Mouse (Mus musculus) limb, embryonic 12.5 days (tissue): ENCODE results near the gene Pou2f1. TPM values are rescaled to one million over a fixed set of nuclear protein-coding genes. Genes with fewer than 3 reads are reported as not detected.

Source experiments
- ATAC-seq: fragments of 200-750 bp; cut with Nextera tagmentation; 2 replicates; pipeline ENCODE4 v1.8.0; 2017; ENCODE audit warnings: low read depth, moderate TSS enrichment; ENCODE audit not compliant: insufficient number of reproducible peaks, insufficient read depth, low FRiP score, low TSS enrichment
- H3K27ac ChIP-seq: fragments of 300-500 bp; sonication (generic); 2 replicates; pipeline ENCODE4 v1.5.1; 2016; ENCODE audit warnings: mild to moderate bottlenecking, moderate library complexity
- H3K27me3 ChIP-seq: fragments of 300-500 bp; sonication (generic); 2 replicates; pipeline ENCODE4 v1.6.1; 2016; ENCODE audit warnings: mild to moderate bottlenecking, moderate library complexity
- H3K36me3 ChIP-seq: fragments of 300-500 bp; sonication (generic); 2 replicates; pipeline ENCODE4 v1.6.1; 2016; ENCODE audit warnings: mild to moderate bottlenecking, moderate library complexity
- H3K4me1 ChIP-seq: fragments of 300-500 bp; sonication (generic); replicated peaks from 2 replicates; pipeline ENCODE4 v1.6.1; 2016
- H3K4me2 ChIP-seq: fragments of 300-500 bp; sonication (generic); 2 replicates; pipeline ENCODE4 v1.6.1; 2016; ENCODE audit warnings: mild to moderate bottlenecking, moderate library complexity
- H3K4me3 ChIP-seq: fragments of 300-500 bp; sonication (generic); replicated peaks from 2 replicates; pipeline ENCODE4 v1.5.1; 2016; ENCODE audit warnings: mild to moderate bottlenecking
- H3K9ac ChIP-seq: fragments of 300-500 bp; sonication (generic); replicated peaks from 2 replicates; pipeline ENCODE4 v1.6.1; 2016; ENCODE audit warnings: mild to moderate bottlenecking, moderate library complexity
- H3K9me3 ChIP-seq: fragments of 300-500 bp; sonication (generic); 2 replicates; pipeline ENCODE4 v1.6.1; 2016; ENCODE audit warnings: mild to moderate bottlenecking, moderate library complexity
- WGBS: fragments of 180-500 bp; shearing (Covaris S2); methylation state at CpG from one replicate; pipeline ENCODE4 v1.1.7; 2016; 5-methylcytosine and 5-hydroxymethylcytosine counted together
- polyA plus RNA-seq: library from polyadenylated mRNA; unstranded; fragments of >200 nt; fragmentation: Nextera tagmentation; extraction: Ambion mirVana; gene quantifications from 2 replicates; pipeline ENCODE4 v1.2.1, GENCODE M21; 2016

Gene Pou2f1
- polyA plus RNA-seq, 1 experiment from 2014 or later = 18.5 TPM

DNA sequence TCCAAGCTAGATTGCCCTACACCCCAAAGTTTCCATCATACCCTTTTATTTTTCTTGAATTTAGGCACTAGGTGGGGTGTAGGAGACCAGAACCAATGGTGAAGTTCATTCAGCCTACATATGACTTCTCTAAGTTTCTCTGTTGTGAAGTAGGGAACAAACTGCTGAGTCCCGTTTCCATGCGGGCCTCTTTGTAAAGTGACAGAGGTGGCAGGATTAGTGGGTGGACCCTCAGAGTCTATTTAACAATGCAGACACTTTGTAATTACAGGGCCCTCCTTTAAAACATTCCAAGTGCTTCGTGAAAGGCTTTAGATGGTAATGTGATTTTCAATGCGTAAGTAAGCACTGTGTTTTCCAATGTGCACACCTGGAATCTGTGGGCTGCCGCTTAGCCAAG is 32.6 kb upstream of the Pou2f1 start:
- H3K4me3 ChIP-seq = no peak overlapping the region

DNA sequence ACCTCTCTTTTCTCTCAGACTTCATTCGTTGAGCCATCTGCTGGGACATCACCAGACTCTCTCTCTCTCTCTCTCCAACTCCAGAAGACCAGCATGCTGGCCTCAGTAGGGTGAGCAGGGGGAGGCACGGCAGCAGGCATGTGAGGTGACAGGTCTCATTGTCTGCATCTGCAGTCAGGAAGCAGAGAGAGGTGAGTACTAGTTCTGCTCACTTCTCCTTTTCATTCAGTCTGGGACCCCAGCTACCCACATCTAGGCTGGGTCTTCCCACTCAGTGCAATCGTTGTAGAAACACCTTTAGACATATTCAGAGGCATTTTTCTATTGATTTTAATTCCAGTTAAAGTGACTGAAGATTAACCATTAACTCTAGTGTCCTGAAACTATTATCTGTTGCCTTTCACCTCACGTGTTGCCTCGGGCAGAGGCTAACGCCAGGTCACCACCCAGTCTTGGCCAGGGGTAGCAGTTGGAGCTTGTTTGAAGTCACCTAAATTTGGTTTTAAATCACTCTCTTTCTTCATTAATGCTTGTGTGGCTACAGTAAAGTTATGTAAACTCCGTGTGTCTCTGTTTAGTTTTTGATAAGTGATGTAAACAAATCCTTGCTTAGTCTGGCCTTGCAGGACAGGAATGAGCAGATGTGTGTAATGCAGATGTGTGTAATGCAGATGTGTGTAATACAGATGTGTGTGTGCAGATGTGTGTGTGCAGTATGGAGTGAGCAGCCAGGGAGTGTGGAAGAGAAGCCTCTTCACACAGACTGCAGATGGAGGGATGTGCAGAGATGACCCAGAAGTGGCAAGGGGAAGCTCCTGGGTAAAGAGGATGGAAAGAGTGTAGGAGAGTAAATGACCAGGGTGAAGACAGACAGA is 29.4 kb upstream of the Pou2f1 start:
- WGBS = 57% methylated on average over 7 of the region's 7 CpGs
- Histone ChIP-seq H3K4me3 (no peak overlapping the region), H3K4me2 (no peak overlapping the region), H3K9ac (no peak overlapping the region), H3K27ac (no peak overlapping the region), H3K36me3 (no peaks in the 10 kb centered on the region), H3K4me1 (peaks cover 13% of the 10 kb centered on the region), H3K27me3 (no peaks in the 10 kb centered on the region), H3K9me3 (no peaks in the 10 kb centered on the region)
- ATAC-seq = no peak

More for the DNA sequence above, 32.6 kb upstream of the Pou2f1 start:
- no peak for ATAC-seq
- no peaks in the 10 kb centered on the region for H3K9me3 ChIP-seq
- H3K9ac ChIP-seq = no peak overlapping the region
- H3K27me3 ChIP-seq = no peaks in the 10 kb centered on the region
- H3K4me2 ChIP-seq = no peak overlapping the region
- 18% methylated on average over 5 of the region's 5 CpGs for WGBS
- no peaks in the 10 kb centered on the region for H3K36me3 ChIP-seq
- no peak overlapping the region for H3K27ac ChIP-seq
- peaks cover 13% of the 10 kb centered on the region for H3K4me1 ChIP-seq

DNA sequence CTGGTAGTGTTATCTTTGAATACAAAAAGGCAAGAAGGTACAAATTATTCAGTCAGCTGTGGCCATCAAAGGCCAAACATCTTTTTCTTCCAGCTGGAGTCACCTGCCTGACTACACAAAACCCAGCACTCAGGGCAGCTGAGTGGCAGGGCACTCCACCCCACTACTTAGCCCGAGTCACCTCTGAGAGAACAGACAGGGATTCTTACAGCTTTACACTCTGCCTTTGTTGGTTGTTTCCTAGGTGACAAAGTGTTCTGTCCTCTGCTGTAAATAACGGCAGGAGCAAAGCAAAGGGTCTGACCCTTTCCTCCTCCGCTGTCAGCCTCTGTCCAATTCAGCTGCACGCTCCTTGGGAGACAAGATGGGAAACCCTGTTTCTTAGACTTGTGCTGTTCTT is 21.5 kb upstream of the Pou2f1 start:
- Histone ChIP-seq H3K4me2 (no peak overlapping the region), H3K9ac (no peak overlapping the region), H3K9me3 (no peaks in the 10 kb centered on the region), H3K27me3 (no peaks in the 10 kb centered on the region), H3K4me1 (no peaks in the 10 kb centered on the region), H3K36me3 (no peaks in the 10 kb centered on the region), H3K4me3 (no peak overlapping the region), H3K27ac (no peak overlapping the region)
- 31% methylated on average over 4 of the region's 4 CpGs for WGBS
- no peak for ATAC-seq

DNA sequence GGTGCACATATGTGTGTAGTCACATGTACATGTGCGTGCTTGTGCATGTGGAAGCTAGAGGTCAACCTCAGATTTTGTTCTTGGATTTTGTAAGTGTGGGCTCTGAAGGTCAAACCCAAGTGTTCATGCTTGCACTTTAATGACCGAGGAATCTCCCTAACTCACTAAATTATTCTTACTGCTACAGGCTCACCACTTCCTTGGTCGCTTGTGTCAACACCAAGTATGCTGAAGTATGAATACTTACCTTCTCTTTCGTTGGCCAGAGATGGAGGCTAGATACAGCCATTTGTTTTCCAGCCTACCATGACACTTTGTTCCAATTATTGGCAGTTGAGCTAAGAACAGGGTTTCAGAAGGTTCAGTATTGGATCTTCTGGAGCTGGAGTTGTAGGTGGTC is 14.7 kb upstream of the Pou2f1 start:
- 92% methylated on average over 4 of the region's 4 CpGs for WGBS
- Histone ChIP-seq H3K27ac (no peak overlapping the region), H3K27me3 (no peaks in the 10 kb centered on the region), H3K4me2 (no peak overlapping the region), H3K4me1 (no peaks in the 10 kb centered on the region), H3K4me3 (no peak overlapping the region), H3K9ac (no peak overlapping the region), H3K36me3 (no peaks in the 10 kb centered on the region), H3K9me3 (no peaks in the 10 kb centered on the region)
- ATAC-seq = no peak

DNA sequence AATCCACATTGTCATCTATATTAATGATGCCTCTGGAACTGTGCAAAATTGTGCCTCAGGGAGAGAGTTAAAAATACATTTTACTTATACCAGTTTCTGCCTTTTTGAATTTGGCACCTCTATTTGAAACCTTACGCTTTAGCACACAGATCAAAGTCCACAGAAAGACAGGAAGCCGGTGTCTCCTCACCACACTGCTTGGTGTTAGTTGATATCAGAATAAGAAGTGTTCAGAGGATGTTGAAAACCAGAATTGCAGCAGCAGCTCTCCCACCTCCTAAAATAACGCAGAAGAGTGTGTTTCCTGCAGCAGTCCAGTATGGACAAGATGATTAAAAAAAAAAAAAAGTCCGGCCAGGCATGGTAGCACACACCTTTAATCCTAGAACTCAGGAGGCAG is 13.8 kb upstream of the Pou2f1 start:
- Histone ChIP-seq H3K9me3 (no peaks in the 10 kb centered on the region), H3K27me3 (no peaks in the 10 kb centered on the region), H3K4me2 (no peak overlapping the region), H3K4me1 (no peaks in the 10 kb centered on the region), H3K36me3 (no peaks in the 10 kb centered on the region), H3K27ac (no peak overlapping the region), H3K9ac (no peak overlapping the region), H3K4me3 (no peak overlapping the region)
- 61% methylated on average over 4 of the region's 4 CpGs for WGBS
- no peak for ATAC-seq

DNA sequence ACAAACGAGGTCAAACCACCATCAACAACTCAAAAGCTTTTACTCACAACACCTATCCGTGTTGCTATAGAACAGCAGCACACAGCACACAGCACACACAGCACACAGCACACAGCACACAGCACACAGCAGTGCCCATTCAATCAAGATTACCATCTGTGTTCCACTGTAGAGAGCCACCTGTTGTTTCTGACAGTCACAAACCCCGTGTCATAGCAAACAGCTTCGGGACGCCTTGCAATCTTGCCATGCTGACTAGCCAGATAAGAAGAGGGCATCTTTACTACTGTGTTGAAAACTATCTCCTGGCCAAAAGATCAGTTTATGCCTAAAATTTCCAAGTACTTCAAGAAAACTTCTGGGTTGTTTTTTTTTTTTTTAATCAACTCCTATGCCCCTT is 12.1 kb upstream of the Pou2f1 start:
- Histone ChIP-seq H3K4me2 (no peak overlapping the region), H3K27me3 (no peaks in the 10 kb centered on the region), H3K4me1 (no peaks in the 10 kb centered on the region), H3K27ac (no peak overlapping the region), H3K9ac (no peak overlapping the region), H3K36me3 (no peaks in the 10 kb centered on the region), H3K9me3 (no peaks in the 10 kb centered on the region), H3K4me3 (no peak overlapping the region)
- 73% methylated on average over 5 of the region's 5 CpGs for WGBS
- no peak for ATAC-seq

DNA sequence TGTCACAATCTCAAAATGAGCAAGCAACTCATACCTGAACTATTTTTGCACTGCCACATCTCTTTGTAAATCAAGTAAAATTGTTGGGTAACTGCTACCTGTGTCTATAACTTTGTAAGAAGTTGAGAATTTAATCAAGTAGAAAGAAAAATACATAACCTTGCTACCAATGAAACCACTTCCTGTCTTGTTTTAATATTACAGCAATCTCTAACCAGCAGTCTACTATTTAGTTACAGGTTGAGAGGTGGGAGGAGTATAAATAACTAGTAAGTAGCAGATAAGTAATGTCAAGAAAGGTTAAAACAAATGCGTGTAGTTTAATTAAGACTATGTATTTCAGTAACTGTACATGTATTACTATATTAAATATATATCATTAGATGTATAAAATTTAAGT is 7.6 kb upstream of the Pou2f1 start:
- Histone ChIP-seq H3K36me3 (no peaks in the 10 kb centered on the region), H3K27me3 (no peaks in the 10 kb centered on the region), H3K9me3 (no peaks in the 10 kb centered on the region), H3K4me1 (no peaks in the 10 kb centered on the region), H3K27ac (no peak overlapping the region), H3K4me2 (no peak overlapping the region), H3K4me3 (no peak overlapping the region), H3K9ac (no peak overlapping the region)
- 98% methylated on average over 1 of the region's 1 CpGs for WGBS
- ATAC-seq = no peak

DNA sequence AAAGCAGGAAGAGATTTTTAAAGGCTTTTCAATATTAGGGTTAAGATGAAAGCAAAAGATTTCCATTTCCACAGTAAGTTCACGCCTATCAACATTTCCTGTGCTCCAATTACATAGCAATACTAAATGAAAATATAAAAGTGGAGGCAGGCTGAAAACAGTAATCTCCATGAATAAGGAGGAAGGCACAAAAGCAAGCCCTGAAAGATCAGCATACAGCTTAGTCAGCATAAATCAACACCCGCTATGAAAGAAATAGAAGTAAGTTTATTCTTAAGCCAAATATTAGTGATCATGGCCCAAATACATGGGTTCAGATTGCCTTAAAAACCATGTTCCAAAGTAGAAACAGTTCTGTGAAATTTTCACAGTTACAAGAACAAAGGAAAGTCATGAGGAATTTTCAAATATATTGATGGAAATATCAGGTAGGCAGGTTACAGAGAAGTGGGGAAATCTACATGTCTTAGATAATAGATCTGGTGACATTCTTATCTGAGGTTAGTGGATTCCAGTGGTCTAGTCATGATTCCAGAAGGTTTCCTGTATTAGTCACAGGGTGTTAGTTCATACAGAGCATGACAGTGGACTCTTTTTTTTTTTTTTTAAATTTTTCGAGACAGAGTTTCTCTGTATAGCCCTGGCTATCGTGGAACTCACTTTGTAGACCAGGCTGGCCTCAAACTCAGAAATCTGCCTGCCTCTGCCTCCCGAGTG is 6.3 kb upstream of the Pou2f1 start:
- H3K27ac ChIP-seq = no peak overlapping the region
- no peaks in the 10 kb centered on the region for H3K27me3 ChIP-seq
- H3K36me3 ChIP-seq = no peaks in the 10 kb centered on the region
- 89% methylated on average over 5 of the region's 5 CpGs for WGBS
- no peak overlapping the region for H3K4me2 ChIP-seq
- ATAC-seq = no peak
- H3K9ac ChIP-seq = no peak overlapping the region
- H3K4me3 ChIP-seq = no peak overlapping the region
- no peaks in the 10 kb centered on the region for H3K9me3 ChIP-seq
- 0 out of 2 replicates have a peak, but pooled peaks cover 3% of the 10 kb centered on the region for H3K4me1 ChIP-seq

DNA sequence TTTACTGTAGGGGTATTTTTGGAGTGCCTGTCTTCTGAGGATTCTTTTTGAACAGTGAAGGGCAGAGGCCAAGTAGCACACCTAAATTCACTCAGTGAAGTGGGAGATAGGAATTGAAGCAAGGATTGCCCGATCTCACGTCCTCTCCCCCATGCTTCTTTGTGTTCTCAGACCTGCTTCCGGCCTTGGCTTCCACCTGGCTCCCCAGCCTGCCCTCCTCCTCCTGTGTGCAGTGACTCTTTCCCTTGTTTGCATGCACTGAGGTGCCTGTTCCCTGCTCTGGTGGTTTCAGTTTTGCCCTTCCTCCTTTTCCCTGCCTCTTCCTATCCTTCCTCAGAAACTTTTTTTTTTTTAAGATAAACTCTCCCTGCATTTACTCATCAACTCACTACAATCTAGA is 4.5 kb upstream of the Pou2f1 start:
- H3K9me3 ChIP-seq = no peaks in the 10 kb centered on the region
- H3K27ac ChIP-seq = no peak overlapping the region
- no peak overlapping the region for H3K9ac ChIP-seq
- ATAC-seq = no peak
- H3K27me3 ChIP-seq = no peaks in the 10 kb centered on the region
- WGBS = 75% methylated on average over 3 of the region's 3 CpGs
- H3K4me2 ChIP-seq = no peak overlapping the region
- no peaks in the 10 kb centered on the region for H3K36me3 ChIP-seq
- H3K4me1 ChIP-seq = 0 out of 2 replicates have a peak, but pooled peaks cover 3% of the 10 kb centered on the region
- H3K4me3 ChIP-seq = no peak overlapping the region

DNA sequence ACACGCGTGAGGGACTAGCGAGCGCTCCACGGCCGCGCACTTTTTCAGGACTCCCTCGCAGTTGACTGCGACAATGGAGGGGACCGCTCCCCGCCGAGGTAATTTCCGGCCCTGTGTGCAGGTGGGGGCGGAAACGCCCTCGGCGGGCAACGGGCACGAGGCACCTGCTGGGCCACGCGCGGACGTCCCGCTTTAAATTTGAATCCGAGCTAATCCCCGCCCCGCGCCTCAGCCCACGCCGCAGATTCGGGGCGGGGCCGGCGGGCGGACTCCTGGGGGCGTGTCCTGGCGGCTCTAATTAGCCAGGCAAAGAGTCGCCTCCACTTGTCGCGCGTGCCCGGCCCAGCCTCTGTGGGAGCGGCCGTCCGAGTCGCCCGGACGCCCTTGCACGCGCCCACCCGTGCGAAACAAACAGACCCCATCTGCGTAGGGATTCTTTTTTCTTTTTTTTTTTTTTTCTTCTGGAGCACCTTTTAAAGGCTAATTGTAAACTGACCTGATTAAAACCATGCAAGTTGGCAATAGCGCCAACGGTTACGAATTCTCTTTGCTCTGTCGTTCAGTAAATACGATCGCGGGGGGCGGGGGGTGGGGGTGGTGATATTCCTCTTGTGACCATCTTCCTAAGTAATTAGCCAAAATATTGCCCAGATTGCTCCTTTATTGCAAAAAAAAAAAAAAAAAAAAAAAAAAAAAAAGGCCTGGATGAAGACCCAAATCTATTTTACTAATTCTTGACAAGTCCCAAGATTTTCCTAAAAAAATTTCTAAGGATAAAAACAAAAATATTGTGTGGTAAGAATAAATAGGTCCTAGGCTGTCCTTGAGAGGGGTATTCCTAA is 924 bp upstream of the Pou2f1 start:
- Histone ChIP-seq H3K36me3 (no peaks in the 10 kb centered on the region), H3K9ac (peak overlapping the region; percentile 46), H3K9me3 (no peaks in the 10 kb centered on the region), H3K27me3 (no peaks in the 10 kb centered on the region), H3K4me2 (peak overlapping the region; percentile 61), H3K4me1 (peaks cover 23% of the 10 kb centered on the region), H3K4me3 (peak overlapping the region; percentile 99), H3K27ac (peak overlapping the region; percentile 83)
- under 1% methylated on average over 61 of the region's 61 CpGs for WGBS
- peak; percentile 79 for ATAC-seq

DNA sequence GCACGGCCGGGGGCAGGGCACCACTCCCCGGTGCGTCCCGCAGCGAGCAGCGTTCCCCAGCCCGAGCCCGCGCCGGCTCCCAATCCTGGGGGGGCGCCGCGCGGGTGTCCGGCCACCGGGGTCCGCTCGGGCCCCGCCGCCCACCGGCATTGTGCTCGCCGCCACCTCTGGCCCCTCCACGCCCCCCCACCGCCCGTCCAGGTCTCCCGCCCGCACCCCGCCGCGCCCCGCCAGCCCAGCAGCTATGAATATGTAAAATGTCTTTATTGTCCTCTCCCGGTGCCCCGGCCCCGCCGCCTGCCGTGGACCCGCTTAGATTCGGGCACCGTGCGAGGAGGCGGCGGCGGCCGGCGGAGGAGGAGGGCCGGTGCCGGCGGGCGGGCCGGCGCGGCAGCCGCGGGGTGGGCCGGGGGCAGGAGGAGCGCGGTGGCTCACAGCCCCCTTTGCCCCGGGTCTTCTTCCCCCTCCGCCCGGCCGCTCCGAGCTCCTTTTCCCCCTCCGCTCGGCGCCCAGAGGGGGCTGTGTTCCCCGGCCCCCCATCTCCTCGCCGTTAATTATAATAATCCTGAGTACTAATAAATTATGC is 481 bp downstream of the Pou2f1 start:
- peak overlapping the region; percentile 98 for H3K9ac ChIP-seq
- H3K27ac ChIP-seq = peak overlapping the region; percentile 93
- under 1% methylated on average over 43 of the region's 70 CpGs for WGBS
- ATAC-seq = peak; percentile 58
- no peaks in the 10 kb centered on the region for H3K36me3 ChIP-seq
- no peaks in the 10 kb centered on the region for H3K27me3 ChIP-seq
- H3K4me2 ChIP-seq = peak overlapping the region; percentile 92
- H3K9me3 ChIP-seq = no peaks in the 10 kb centered on the region
- H3K4me1 ChIP-seq = peaks cover 23% of the 10 kb centered on the region
- H3K4me3 ChIP-seq = peak overlapping the region; percentile 99
